Mouse (Mus musculus) retina, adult 2 months (tissue): ENCODE data around the gene Nmb.

Experiments used
- DNase-seq: peaks from one replicate; pipeline ENCODE4 v3.0.0-alpha.2; 2012; ENCODE audit warnings: low read depth, low spot score

Nmb gene

GRCm38 (mm10) chr7:80860729-80861274 lies 44.1 kb downstream of the Nmb start, which contains the start of gene Zscan2:
Zscan2 (plus strand) TSS chr7:80860920.
- DNase-seq = peak; percentile 82

DNA sequence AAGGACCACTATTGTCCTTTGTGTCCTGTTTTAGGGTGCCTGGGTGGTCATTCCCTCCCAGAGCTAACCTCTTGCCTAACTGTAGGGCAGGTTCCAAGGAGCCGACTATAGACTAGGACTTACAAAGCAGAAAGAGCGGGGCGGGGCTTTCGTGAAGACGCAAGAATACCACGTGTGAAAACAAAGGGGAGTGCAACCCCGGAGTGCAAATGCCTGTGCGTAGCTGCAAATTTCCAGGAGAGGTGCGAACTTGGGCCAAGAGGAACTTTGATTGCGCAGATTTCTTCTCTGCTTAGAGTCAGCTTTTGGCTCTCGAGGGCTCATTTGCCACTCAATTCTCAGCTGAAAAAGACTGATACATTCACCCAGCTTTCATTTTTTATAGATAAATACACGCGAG lies 44.6 kb downstream of the Nmb start:
- DNase-seq = no peak

GRCm38 (mm10) chr7:80857181-80857580 lies 47.7 kb downstream of the Nmb start:
- no peak for DNase-seq

DNA sequence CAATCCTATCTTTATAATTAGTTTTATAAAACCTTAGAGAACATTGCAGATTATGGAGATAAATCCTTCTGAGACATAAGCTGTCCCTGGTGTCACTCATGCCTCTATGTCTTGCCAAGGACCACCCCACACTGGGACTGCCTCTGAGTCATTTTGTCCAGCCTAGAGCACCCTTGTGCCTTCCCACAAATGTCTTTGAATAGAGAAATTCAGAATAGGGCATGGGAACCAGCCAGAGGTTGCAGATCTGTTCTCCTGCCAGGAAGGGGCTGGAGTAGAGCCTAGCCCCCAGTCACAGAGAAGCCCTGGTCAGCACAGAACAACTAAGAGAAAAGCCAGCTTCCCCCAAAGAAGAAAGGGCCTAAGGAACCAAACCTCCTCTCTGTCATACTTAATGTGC lies 49.6 kb downstream of the Nmb start:
- DNase-seq = no peak

- DNase-seq = no peak
Observed at GRCm38 (mm10) chr7:80853218-80853617, 51.7 kb downstream of the Nmb start.
